Mouse (Mus musculus): ENCODE measurements around the gene Bcas1. TPM values are rescaled to one million over a fixed set of nuclear protein-coding genes. Genes with fewer than 3 reads are reported as not detected.

The Bcas1 gene
- polyA plus RNA-seq, 1 experiment, result 10.6 TPM

- 10% methylated on average over 20 of the region's 20 CpGs for WGBS
- no peak for DNase-seq (ENCODE audit: low read depth, low spot score)
These were observed 107.8 kb downstream of the Bcas1 start for GRCm38 (mm10) chr2:170319533-170320463.

DNA sequence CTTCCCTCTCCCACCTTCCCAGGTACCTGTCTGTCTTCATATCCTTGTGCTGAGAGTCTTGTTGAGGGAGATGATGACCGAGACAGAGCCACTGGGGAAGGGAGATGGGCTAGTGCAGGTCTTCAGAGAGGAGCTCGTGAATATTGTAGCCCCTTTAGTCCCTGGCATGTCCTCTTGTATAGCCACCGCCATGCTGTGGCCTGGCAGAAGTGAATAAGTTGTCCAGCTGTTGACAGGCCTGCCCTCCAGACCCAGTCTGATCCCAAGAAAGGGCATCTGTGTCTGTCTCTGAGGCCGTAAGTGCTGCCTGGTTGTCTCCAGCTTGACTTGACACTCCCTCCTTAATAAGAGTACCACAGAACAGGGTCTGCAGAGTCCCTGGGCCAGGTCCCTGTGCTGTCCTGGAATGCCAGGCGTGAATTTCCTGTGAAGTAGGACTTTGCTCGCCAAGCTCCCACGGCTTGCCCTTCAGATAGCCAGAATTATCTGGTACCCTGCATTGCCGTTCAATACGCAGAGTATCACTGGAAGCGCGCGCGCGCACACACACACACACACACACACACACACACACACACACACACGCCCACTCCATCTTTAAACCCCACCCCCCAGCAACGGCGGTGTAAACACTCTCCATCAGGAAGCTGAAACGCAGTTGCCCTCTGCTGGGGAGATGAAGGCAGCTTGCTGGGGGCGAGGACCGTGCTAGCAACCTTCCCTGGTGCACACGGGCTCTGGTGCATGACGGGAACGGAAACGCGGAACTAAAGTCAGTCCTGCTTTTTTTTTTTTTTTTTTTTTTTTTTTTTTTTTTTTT is 108.7 kb downstream of the Bcas1 start:
- WGBS, result 13% methylated on average over 25 of the region's 25 CpGs
- DNase-seq (ENCODE audit: low read depth, low spot score), result no peak

- DNase-seq (ENCODE audit: low read depth, low spot score), result no peak
- 88% methylated on average over 4 of the region's 4 CpGs for WGBS
These were observed 110.9 kb downstream of the Bcas1 start for GRCm38 (mm10) chr2:170316774-170317173.

DNA sequence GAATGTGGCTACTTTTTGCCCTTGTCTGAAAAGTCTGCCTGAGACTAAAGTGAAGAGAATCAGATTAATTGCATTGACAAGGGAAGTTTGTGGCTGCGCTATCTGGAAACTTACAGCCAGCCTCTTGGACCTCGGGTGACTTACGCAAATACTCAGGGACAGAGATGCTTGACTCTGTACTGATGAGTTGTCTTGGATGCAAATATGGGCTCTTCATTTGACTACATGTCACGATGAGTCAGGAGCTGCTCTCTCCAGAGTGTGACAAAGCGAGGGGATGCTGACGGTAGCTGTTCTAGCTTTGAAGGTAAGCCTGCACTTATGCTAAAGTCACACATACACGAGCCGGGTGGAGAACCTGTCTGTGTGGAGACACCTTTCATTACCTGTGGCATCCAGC is 111.3 kb downstream of the Bcas1 start:
- 87% methylated on average over 8 of the region's 8 CpGs for WGBS

GRCm38 (mm10) chr2:170310988-170311359 is 116.7 kb downstream of the Bcas1 start:
- no peak for DNase-seq (ENCODE audit: low read depth, low spot score)
- WGBS, result 32% methylated on average over 6 of the region's 6 CpGs

More for the DNA sequence above, 111.3 kb downstream of the Bcas1 start:
- DNase-seq (ENCODE audit: low read depth, low spot score), result no peak

GRCm38 (mm10) chr2:170310310-170310987 is 117.2 kb downstream of the Bcas1 start:
- peak; percentile 69 for DNase-seq (ENCODE audit: low read depth, low spot score)
- 34% methylated on average over 13 of the region's 13 CpGs for WGBS

GRCm38 (mm10) chr2:170308966-170309365 is 118.7 kb downstream of the Bcas1 start:
- 40% methylated on average over 9 of the region's 9 CpGs for WGBS
- peak; percentile 64 for DNase-seq (ENCODE audit: low read depth, low spot score)

GRCm38 (mm10) chr2:170308033-170308820 is 119.4 kb downstream of the Bcas1 start:
- peak; percentile 71 for DNase-seq (ENCODE audit: low read depth, low spot score)
- WGBS, result 19% methylated on average over 10 of the region's 10 CpGs

DNA sequence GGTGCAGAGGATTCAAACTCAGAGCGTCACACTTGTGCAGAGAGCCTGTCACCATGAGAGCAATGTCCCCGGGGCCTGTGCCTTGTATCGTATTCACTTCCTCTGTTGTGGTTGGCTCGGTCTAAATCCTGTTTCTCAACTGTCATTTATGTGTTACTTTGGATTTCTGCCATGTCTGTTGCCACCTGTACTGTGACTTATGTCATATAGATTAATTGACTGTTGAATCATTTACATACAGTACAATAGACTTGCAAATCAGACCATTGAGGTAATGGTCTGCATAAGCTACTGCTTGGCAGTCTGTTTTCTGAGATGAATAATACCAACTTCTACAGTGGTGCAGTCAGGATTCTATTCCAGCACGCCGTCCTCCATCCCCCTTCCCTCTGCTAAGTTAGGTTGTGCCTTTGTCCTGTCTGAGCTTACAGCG is 120.0 kb downstream of the Bcas1 start:
- WGBS, result 18% methylated on average over 7 of the region's 7 CpGs
- peak; percentile 35 for DNase-seq (ENCODE audit: low read depth, low spot score)

DNA sequence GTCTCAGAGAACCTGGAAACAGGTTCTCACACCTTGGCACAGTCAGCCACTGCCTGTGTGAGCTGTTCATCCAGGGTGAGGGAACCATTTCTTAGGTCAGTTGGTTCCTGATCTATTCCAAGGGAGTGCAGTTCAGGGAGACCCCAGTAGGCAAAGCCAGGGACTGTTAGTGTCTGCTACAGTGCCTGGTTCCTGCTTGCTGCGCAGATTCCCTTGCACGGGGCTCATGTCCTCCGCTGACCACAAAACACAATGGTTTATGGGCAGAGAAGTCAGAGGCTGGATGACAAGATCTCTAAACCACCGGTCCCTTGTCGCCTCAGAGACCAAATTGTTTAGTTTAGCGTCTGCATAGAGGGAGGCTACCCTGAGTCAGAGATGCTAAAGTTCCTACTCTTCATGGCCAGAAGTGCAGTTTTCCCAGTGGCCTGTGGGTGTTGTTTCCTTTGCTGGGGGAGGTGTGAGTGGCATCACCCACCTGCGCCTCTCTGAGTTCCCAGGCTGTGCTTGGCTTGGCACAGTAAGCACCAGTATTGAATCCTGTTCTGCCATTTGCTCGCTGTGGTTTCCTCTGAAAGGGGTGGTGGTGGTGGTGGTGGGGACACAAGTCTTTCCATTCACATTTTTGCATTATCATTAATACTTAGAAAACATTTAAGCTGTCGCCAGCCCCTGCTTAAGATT is 120.9 kb downstream of the Bcas1 start:
- no peak for DNase-seq (ENCODE audit: low read depth, low spot score)
- 72% methylated on average over 9 of the region's 9 CpGs for WGBS

DNA sequence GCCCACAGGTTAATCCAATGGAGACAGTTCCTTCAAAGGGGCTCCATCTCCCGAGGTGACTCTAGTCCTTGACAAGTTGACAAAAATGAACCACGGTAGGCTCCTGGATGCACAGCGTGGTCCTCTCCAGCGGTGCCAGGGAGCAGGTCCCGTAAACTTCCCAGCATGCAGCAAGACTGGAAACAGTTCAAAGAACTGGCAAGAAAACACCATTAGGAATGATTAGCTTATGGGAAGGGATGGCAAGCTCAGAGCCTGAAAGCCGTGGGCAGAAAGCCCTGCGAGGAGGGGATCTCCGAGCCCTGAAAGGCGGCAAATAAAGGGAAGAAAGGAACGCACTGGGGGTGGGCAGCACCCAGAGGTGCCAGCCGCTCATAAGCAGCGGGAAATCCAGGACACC is 122.9 kb downstream of the Bcas1 start:
- WGBS, result 85% methylated on average over 12 of the region's 12 CpGs
- no peak for DNase-seq (ENCODE audit: low read depth, low spot score)

DNA sequence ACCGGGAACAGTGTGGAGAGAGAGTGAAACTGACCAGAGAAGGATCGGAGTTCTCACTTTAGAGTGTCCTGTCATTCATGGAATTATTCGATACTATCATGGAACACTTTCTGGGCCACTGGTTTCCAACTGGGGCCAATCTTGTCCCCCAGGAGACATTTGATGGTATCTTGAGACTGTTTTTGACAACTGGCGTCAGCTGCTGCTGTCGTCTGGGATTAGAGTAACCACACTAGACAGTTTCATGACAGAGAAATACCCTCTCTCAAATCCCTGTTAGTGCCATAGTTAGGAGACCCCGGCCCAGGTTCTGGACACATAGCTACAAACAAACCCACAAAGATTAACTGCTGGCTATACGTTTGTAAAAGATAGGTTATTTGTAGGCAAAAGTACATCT is 124.0 kb downstream of the Bcas1 start:
- 88% methylated on average over 7 of the region's 7 CpGs for WGBS
- DNase-seq (ENCODE audit: low read depth, low spot score), result no peak

DNA sequence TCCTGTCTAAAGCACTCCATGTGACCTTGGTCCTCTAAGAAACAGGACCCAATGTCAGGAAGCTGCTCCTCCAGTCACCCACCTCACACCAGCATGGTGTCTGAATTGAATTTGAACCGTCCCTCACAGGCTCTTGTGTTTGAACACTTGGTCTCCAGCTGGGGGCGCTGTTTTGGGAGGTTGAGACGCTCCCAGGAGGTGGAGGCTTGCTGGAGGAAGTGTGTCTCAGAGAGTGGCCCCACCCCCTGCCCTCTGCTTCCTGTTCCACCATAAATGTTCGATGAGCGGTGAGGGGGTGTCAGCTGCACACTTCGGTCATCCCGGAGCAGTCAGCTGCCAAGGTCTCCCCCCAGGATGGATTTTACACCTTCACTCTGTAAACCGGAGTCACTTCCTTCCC is 124.8 kb downstream of the Bcas1 start:
- no peak for DNase-seq (ENCODE audit: low read depth, low spot score)
- WGBS, result 83% methylated on average over 8 of the region's 8 CpGs

Other genes starting within 250 kb of the Bcas1 start
- 5.0 and 7.0 TPM in 2 replicates for gene Pfdn4, start 68.6 kb upstream of the Bcas1 start, polyA plus RNA-seq (2012; rRNA removed)
- not detected in 2 replicates for gene Cyp24a1, start 69.3 kb upstream of the Bcas1 start, polyA plus RNA-seq (2012; rRNA removed)
- gene 4930470P17Rik, start 174.2 kb upstream of the Bcas1 start, polyA plus RNA-seq (2012; rRNA removed), result not detected in 2 replicates